Mouse (Mus musculus) ES-Bruce4 (cell line): Measurements from ENCODE around the gene Ssbp3.

Experiments used
- CTCF ChIP-seq: IDR thresholded peaks from one replicate; pipeline ENCODE4 v1.8.1; 2011; ENCODE audit warnings: low read depth, low read length
- EP300 ChIP-seq: IDR thresholded peaks from 2 replicates; pipeline ENCODE4 v1.6.1; 2011; ENCODE audit warnings: low read depth, low read length; ENCODE audit not compliant: insufficient read depth
- POLR2A ChIP-seq: IDR thresholded peaks from one replicate; pipeline ENCODE4 v1.8.1; 2011; ENCODE audit warnings: low read length; ENCODE audit not compliant: insufficient read depth

GRCm38 (mm10) chr4:106921375-106922336 lies 11.2 kb downstream of the Ssbp3 start:
- TF ChIP-seq CTCF (no peak), POLR2A (no peak), EP300 (no peak)
